Mouse (Mus musculus) MEL (cell line): ENCODE data around the gene Sema5a.

Source experiments
- CTCF ChIP-seq, 3 experiments: IDR thresholded peaks in 2 of 3; conservative IDR thresholded peaks in 1 of 3; 2 replicates each; pipeline ENCODE4 v1.5.1; 2011 to 2012; ENCODE audit warnings: low read length in 3 of 3, low read depth in 2 of 3, mild to moderate bottlenecking in 2 of 3, improper control_type of control experiment in 1 of 3, inconsistent platforms in 1 of 3, mixed read lengths in 1 of 3, moderate library complexity in 1 of 3; ENCODE audit not compliant: control insufficient read depth in 1 of 3, insufficient read depth in 1 of 3, poor library complexity in 1 of 3, severe bottlenecking in 1 of 3
- EP300 ChIP-seq, 2 experiments: IDR thresholded peaks; 2 replicates each; pipeline ENCODE4 v1.6.1; 2011; ENCODE audit warnings: improper control_type of control experiment in 2 of 2, low read length in 2 of 2, low read depth in 1 of 2, mild to moderate bottlenecking in 1 of 2
- GABPA ChIP-seq: IDR thresholded peaks from 2 replicates; pipeline ENCODE4 v1.6.1; 2012; ENCODE audit warnings: low read depth, mild to moderate bottlenecking, inconsistent platforms, low read length, improper control_type of control experiment, moderate library complexity
- GATA1 ChIP-seq: IDR thresholded peaks from 2 replicates; pipeline ENCODE4 v1.6.1; 2011; ENCODE audit warnings: low read depth, low read length, improper control_type of control experiment
- KAT2A ChIP-seq: conservative IDR thresholded peaks from 2 replicates; pipeline ENCODE4 v1.6.1; 2012; ENCODE audit warnings: low read depth, low read length, improper control_type of control experiment, inconsistent platforms
- MAFK ChIP-seq: IDR thresholded peaks from 2 replicates; pipeline ENCODE4 v1.6.1; 2011; ENCODE audit warnings: low read depth, mild to moderate bottlenecking, low read length, improper control_type of control experiment, borderline replicate concordance
- MAX ChIP-seq: IDR thresholded peaks from 2 replicates; pipeline ENCODE4 v1.6.1; 2011; ENCODE audit warnings: low read length, improper control_type of control experiment
- POLR2A ChIP-seq, 2 experiments: IDR thresholded peaks; 2 replicates each; pipeline ENCODE4 v1.6.1; 2011 to 2012; ENCODE audit warnings: low read length in 2 of 2, mild to moderate bottlenecking in 2 of 2, control low read depth in 1 of 2, improper control_type of control experiment in 1 of 2, low read depth in 1 of 2, moderate library complexity in 1 of 2; ENCODE audit not compliant: control insufficient read depth in 1 of 2, insufficient read depth in 1 of 2, poor library complexity in 1 of 2
- POLR2AphosphoS2 ChIP-seq: IDR thresholded peaks from 2 replicates; pipeline ENCODE4 v1.6.1; 2011; ENCODE audit warnings: low read length, improper control_type of control experiment
- SIN3A ChIP-seq: IDR thresholded peaks from 2 replicates; pipeline ENCODE4 v1.6.1; 2012; ENCODE audit warnings: low read length, improper control_type of control experiment, inconsistent platforms
- TAL1 ChIP-seq: IDR thresholded peaks from 2 replicates; pipeline ENCODE4 v1.6.1; 2012; ENCODE audit warnings: mild to moderate bottlenecking, inconsistent platforms, low read length, moderate library complexity, mixed read lengths
- ZKSCAN1 ChIP-seq: IDR thresholded peaks from 2 replicates; pipeline ENCODE4 v1.6.1; 2012; ENCODE audit warnings: low read depth, mild to moderate bottlenecking, inconsistent platforms, low read length, improper control_type of control experiment, moderate library complexity

DNA sequence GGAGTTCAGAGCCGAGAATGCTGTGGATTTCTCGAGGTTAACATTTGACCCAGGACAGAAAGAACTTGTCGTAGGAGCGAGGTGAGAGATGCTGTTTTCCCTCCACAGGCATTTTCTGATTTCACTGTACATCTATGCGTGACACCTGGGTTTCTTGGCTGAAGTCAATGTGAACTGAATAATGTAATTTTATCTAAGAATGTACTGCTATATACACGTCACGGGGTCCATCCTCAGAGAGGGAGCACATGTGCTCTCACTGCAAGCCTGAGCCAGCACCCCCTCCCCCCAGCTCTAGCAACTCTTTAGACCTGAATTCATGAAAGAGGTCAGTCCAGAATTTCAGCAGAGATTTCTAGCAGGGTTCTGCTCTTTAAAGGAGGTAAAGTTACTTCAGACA, 215.6 kb downstream of the Sema5a start:
- TF ChIP-seq KAT2A (no peak), POLR2A (IDR thresholded peaks at IDR 0.05; ENCODE audit: control insufficient read depth in 1 of 2, insufficient read depth in 1 of 2, low read depth in 1 of 2, low read length in 2 of 2, poor library complexity in 1 of 2) (no peak), CTCF (IDR thresholded peaks at IDR 0.05 in 2 of 3, conservative IDR thresholded peaks at IDR 0.05 in 1 of 3; ENCODE audit: control insufficient read depth in 1 of 3, insufficient read depth in 1 of 3, low read depth in 2 of 3, low read length in 3 of 3, poor library complexity in 1 of 3, severe bottlenecking in 1 of 3) (no peak), POLR2AphosphoS2 (no peak), MAX (no peak), SIN3A (no peak), MAFK (no peak), GATA1 (no peak), GABPA (no peak), EP300 (IDR thresholded peaks at IDR 0.05; ENCODE audit: low read depth in 1 of 2, low read length in 2 of 2) (no peak), TAL1 (no peak), ZKSCAN1 (no peak)
